Mouse (Mus musculus) urinary bladder, postnatal 36 days (tissue): ENCODE measurements around the gene Utp11.
"Not testable (repeated sequence)": the region's sequence is repeated elsewhere in the genome, so short reads cannot be mapped to it uniquely, and the experiment has no call there.

Experiments
- DNase-seq, 2 experiments: peaks; one replicate each; pipeline ENCODE4 v3.0.0; 2022; ENCODE audit warnings: low spot score in 2 of 2, mixed read lengths in 1 of 2

The Utp11 gene

DNA sequence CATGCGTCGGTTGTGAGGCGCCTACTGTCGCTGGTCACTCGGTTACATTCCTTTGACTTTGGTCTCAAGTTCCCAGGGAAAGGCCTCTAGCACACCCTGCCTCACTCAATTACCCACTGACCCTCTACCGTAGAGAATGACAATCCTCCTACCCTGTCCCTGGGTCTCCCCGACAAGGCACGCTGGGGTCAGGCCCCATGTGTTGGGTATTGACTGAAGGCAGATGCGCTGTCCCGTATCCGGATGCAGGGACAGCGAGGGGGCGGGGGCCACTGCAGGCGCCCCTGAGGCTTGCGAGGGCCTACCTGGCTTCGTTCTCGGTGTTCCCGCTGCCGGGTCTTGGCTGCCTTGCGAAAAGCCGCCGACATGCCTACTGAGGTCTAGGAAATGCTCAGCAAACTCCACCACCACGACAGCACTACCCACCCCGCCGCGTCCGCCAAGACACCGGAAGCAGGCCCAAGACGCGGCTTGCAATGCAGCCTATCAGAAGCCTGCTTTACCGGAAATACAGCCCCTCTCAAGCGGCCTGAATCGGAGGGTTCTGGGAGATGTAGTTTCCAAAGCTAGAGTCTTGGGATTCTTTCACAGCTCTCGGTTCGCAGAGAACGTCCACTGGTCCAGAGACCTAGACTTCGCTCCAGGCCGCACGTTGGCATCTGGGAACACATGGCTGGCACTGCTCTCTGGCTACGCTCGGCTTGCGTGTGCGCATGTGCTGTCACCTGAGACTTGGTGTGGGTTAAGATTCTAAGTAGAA, at the start of gene Utp11:
Gene Utp11 (minus strand): TSS at position 466 of the 760 bp plus-strand sequence.
- peak; percentile 75 to 86 for DNase-seq

DNA sequence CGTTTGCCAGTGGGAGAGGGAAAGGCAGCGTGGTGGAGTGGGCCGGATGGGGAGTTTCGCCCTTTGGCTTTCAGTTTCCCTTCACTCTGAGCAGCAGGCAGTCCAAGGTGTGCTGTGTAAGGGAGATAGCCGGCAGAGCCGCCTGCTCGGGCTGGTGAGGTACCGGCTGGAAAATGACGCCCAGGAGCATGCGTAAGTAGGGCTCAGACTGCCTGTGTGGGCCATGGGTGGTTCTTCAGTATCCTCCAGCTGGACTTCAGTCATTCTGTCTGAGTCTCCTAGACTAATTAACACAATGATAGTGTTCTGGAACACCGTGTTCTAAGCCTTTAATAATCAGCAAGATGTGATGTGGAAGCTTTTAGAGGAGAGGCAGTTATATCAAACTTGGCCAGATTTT, 49.4 kb upstream of the Utp11 start:
- no peak for DNase-seq

DNA sequence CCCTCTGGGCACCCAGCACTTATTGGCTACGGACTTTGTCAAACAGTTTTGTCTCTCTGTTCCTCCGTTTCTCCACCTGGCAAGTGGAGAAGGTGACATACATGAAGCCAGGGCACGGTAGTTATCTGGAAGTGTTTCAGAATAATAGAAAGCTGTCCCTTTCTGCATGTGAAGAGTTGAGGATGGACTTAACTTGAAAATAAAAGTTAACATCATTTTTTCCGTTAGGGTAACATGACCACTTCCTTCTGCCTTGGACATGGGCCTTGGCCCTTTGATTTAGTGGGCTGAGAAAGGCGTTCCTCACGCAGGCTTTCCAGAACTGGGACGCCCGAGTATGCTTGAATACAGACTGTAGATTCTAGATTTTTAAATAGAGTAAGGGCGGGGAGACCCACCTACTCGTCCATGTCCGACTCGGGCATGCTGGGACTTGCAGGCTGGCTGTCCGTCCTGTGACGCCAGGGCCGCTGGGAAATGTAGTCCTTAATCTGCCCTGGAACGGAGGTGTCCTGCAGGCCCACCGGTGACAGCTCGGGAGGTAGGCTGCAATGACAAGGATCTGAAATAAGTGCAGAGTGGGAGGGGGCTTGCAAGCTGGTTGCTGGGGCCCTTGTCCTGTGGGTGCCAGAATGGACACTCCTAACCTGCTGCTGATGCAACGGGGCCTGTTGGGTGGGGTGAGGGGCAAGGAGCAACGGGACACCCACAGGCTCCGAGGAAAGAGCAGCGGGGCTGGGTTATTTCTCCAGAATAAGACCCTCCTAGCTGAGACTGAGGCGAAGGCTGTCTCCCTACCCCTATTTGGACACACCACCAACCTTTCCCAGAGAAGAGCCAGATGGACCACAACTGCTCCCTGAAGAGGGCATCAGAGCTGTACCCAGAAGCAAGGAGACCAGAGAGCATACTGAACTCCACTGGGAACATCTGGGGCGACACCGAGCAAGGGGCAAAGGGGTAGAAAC, 48.3 kb upstream of the Utp11 start, which contains the start of gene Inpp5b:
Gene Inpp5b (plus strand): TSS at position 475 of the 968 bp plus-strand sequence.
- DNase-seq = peak; percentile 76 to 78

- no peak for DNase-seq
These were observed 45.4 kb upstream of the Utp11 start for GRCm38 (mm10) chr4:124738783-124739182.

DNA sequence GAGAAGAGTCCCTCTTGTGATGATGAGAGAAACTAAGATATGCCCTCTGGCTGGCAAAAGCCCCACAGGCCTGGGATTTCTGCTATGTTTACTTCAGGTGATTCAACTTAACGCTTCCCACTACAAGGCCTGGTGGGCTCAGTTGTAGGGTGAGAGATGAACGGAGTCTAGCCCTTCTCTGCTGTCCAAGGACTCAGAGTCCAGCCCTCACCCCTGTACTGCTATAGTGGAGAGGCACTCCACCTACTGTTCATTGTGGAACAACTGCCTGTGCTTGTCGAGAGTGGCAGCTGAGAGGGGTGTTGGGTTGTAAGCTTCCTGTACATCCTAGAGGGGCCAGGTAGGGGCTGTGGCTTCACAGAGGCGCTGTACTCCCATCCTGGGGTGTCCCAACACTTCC, 44.6 kb upstream of the Utp11 start:
- DNase-seq = no peak

GRCm38 (mm10) chr4:124737486-124737885, 44.1 kb upstream of the Utp11 start:
- DNase-seq = no peak

DNA sequence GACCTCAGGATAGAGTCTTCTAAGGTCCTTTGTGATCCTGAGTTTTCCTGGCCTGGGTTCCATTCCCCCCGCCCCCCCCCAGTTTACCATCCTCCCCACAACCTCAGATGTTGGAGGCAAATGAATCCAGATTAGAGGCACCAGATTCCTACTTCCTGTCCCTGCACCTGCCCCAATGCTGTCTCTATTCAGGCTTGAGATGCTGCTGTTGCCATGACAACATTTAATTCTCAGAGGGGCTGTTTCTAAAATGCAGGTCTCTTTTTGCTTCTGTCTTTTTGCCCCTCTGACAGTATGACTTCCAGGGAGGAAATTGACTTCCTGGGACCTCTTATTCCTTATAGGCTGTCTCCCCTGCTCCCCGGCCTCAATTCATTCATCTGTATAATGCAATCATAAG, 43.6 kb upstream of the Utp11 start:
- DNase-seq = no peak

DNA sequence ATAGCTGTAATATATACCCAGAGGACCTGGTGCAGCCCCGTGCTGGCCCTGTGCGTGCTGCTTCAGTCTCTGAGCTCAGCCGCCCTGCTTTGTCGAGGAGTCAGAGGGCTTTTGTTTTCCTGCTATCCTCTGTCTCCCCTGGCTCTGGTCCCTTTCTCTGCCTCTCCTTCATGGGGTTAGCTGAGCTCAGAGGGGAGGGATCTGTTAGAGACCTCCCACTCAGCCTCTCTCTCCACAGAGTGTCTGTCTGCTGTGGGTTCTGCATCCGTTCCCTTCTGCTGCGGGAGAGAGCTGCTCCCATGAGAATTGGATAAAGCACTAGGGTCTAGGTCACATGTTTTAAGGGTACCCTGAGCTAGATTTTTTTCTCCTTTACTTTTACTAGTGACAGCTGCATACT, 32.7 kb upstream of the Utp11 start:
- no peak for DNase-seq

DNA sequence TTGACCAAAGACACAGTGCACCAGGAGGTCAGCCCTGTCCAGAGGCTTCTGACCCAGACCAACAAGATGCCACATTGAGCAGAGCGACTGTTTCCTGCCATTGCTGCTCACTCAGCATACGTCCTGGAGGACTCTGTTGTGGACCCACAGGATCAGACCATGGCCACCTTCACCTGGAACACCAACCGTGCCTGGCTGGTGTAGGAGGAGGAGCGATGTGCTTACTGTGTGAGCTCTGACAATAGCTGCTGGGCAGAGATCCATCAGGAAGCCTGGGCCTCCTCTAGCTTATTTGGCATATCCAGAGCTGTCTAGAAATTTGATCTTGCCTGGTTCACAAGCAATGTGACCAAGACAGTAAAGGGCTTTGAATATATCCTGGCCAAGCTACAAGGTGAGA, 25.7 kb upstream of the Utp11 start:
- no peak for DNase-seq

DNA sequence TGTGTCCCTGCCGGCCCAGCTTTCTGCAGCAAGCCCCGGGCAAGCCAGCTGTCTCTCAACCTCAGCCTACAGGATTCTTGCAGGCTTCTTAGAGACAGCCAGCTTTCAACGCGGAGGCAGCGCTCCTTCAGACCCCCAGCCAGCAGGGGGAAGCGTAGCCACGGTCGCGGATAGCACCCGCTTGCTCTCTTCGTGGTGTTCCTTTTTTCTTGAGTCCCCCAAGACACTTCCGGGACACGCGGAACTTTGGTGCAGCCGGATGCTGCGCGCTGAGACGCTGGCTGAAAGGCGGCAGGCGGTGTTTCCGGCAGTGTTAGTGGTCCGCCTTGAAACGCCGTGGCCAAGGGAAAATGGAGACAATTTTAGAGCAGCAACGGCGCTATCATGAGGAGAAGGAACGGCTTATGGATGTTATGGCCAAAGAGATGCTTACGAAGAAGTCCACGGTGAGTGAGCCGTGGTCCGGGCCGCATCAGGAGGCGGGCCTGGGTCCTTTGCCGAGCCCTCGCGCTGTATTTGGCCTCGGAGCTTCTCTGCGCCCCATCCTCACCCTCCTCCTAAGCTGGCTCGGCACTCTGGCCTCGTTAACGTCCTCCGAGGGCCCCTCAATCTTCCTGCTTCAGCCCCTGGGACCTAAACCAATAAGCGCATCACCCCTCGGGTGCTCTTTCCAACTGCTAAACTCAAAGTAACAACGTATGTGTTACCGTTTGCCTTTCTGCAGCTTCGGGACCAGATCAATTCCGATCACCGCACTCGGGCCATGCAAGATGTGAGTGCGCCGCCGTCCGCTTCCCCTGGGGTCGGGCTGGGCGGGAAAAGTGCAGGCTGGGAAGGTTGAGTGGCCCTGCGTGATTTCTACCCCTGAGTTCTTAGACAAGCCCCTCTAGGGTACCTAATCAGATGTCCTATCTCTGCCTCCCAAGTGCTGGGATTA, 21.4 kb upstream of the Utp11 start, which contains the start of gene Sf3a3:
Gene Sf3a3 (plus strand): TSS at position 232 of the 937 bp plus-strand sequence.
- peak; percentile 91 to 95 for DNase-seq

DNA sequence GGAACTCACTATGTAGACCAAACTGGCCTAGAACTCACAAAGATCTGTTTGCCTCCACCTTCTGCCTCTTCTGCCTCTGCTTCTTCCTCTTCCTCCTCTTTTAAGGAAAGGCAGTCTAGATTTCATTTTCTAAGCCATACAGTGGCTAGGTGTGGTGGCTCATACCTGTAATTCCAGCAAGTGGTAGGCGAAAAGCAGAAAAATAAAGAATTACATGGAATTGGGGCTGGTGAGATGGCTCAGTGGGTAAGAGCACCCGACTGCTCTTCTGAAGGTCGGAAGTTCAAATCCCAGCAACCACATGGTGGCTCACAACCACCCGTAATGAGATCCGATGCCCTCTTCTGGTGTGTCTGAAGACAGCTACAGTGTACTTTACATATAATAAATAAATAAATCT, 20.4 kb upstream of the Utp11 start:
- DNase-seq = not testable (repeated sequence)

GRCm38 (mm10) chr4:124712618-124713017, 19.2 kb upstream of the Utp11 start:
- DNase-seq = no peak

- no peak for DNase-seq
These were observed 17.4 kb upstream of the Utp11 start for GRCm38 (mm10) chr4:124710776-124711291.

DNA sequence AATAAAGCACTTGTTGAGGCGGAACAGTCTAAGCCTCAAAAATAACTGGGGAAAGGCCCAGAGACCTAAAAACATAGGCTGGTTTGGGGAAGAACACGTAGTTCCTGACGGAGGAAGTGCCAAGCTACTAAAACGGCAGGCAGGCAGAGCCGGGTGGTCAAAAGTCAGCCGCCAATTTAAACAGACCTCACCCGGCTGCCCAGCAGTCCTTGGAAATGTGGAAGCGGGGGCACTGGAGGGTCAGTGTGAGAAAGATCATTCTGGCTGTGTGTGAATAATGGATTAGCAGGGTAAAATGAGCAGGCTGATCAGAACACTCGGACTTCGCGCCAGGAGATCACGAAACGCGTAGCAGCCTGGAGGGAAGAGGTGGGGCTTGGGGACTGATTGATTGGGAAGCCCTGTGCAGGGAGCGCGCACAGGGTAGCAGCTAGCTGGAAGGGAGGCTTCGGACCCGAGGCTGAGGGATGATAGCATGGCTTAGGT, 16.6 kb upstream of the Utp11 start:
- no peak for DNase-seq

GRCm38 (mm10) chr4:124708518-124709477, 15.4 kb upstream of the Utp11 start:
- peak; percentile 85 to 91 for DNase-seq

GRCm38 (mm10) chr4:124708200-124708517, 14.8 kb upstream of the Utp11 start:
- not testable (repeated sequence) for DNase-seq

GRCm38 (mm10) chr4:124707381-124708199, 14.2 kb upstream of the Utp11 start:
- DNase-seq = not testable (repeated sequence)

DNA sequence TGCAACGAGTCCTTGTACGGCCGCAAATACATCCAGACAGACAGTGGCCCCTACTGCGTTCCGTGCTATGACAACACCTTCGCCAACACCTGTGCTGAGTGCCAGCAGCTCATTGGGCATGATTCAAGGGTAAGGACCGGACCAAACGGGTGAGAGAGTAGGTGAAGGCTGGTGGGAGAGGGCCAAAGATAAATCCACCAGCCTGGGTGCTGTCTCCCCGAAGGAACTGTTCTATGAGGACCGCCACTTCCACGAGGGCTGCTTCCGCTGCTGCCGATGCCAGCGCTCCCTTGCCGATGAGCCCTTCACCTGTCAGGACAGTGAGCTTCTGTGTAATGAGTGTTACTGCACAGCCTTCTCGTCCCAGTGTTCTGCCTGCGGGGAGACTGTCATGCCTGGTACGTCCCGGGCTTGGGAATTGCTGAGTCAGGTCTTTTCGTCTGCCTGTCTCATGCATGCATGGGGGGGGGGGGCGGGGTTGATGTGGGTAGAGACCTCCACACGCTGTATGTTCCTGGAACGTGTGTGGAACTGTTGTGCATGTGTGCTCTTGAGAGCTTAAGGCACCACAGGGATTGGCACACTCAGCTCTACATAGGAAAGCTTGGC, 12.4 kb upstream of the Utp11 start:
- no peak for DNase-seq
